Mouse (Mus musculus): ENCODE data around the gene Grk4.

GRCm38 (mm10) chr5:34637591-34638156 is 22.5 kb upstream of the Grk4 start:
- no peak for TF ChIP-seq GATA1 (IDR thresholded peaks at IDR 0.05; ENCODE audit: borderline replicate concordance, low read length)
- no peak for TF ChIP-seq FLI1 (IDR thresholded peaks at IDR 0.05; ENCODE audit: low read length)

Measured in megakaryocyte, embryonic 14.5 days (primary cell).